In genomic region chr17:31294363-31295214, GRCm38 (mm10) we compare ENCODE assay signal across 10 mouse cellular contexts. TPM values are rescaled to one million over a fixed set of nuclear protein-coding genes. Genes with fewer than 3 reads are reported as not detected.
DNase-seq lines count a peak whose midpoint lies in the region; ATAC-seq and TF ChIP-seq lines count a peak whose summit lies in the region.
"Had no signal": no experiment of that assay in that cellular context is flagged by ENCODE, and none has a peak within 500 bp of the region (broad histone marks: within the 10 kb centered on the region; RNA-seq: fewer than 3 reads in every experiment).

No protein-coding gene starts in this region.

- no peak overlapping the region for H3K9ac ChIP-seq in hindbrain, embryonic 15.5 days
- H3K9ac ChIP-seq: limb, embryonic 15.5 days had no signal

- H3K27ac ChIP-seq in layer of hippocampus, adult 2 months: no peak overlapping the region
- H3K27ac ChIP-seq in hindbrain, embryonic 15.5 days (replicated peaks): no peak overlapping the region
- H3K27ac ChIP-seq: limb, embryonic 15.5 days had no signal

- peak overlapping the region; percentile 94; the same call in 1 of the 2 replicates for H3K4me2 ChIP-seq in hindbrain, embryonic 15.5 days

- peaks cover 30% of the 10 kb centered on the region for H3K4me1 ChIP-seq in hindbrain, embryonic 15.5 days (replicated peaks)

- 87% methylated on average over 15 of the region's 15 CpGs for WGBS in hindbrain, embryonic 15.5 days

- peak; percentile 81 for TF ChIP-seq CTCF in layer of hippocampus, adult 2 months (conservative IDR thresholded peaks at IDR 0.05)

- no peak for DNase-seq in layer of hippocampus, adult 2 months (ENCODE audit: low spot score in 2 of 2)
- no peak for DNase-seq in layer of hippocampus, postnatal 10 days (ENCODE audit: low spot score in 2 of 2)
- DNase-seq in MEL-GATA-1-ER (ENCODE audit: extremely low read depth, low read depth): peak; percentile 60
- DNase-seq in embryo, embryonic 10 days (ENCODE audit: low spot score): no peak
- DNase-seq in cerebellum, adult 11 months: no peak
- no peak for DNase-seq in left cerebral cortex, adult 18-20 months (ENCODE audit: low spot score in 2 of 2)

- H3K27me3 ChIP-seq in hindbrain, embryonic 15.5 days: no peaks in the 10 kb centered on the region

- no peak overlapping the region for H3K4me3 ChIP-seq in layer of hippocampus, adult 2 months
- 0 out of 2 replicates have a peak overlapping the region, but pooled peaks have one; percentile 60 for H3K4me3 ChIP-seq in hindbrain, embryonic 15.5 days
- H3K4me3 ChIP-seq: limb, embryonic 15.5 days had no signal

- H3K36me3 ChIP-seq in hindbrain, embryonic 15.5 days: no peaks in the 10 kb centered on the region
- H3K36me3 ChIP-seq: limb, embryonic 15.5 days had no signal

- no peak for ATAC-seq in hindbrain, embryonic 15.5 days (ENCODE audit: low FRiP score, low read depth)
- ATAC-seq in neutrophil, adult 5-6 weeks (ENCODE audit: extremely low read depth, insufficient number of reproducible peaks, low FRiP score, poor library complexity, severe bottlenecking): peak; percentile 31; the same call in 1 of the 2 replicates

- no peaks in the 10 kb centered on the region for H3K9me3 ChIP-seq in hindbrain, embryonic 15.5 days
- H3K9me3 ChIP-seq: limb, embryonic 15.5 days had no signal

RNA-seq across cellular contexts. Expression of gene Slc37a1, which starts 8.0 kb away (rescaled TPM):
- total RNA-seq in layer of hippocampus, adult 2 months (2021): 10 to 100 TPM in 1 of 2 experiments, 1 to 10 TPM in 1; 8.4 to 11.5 TPM
- total RNA-seq in layer of hippocampus, postnatal 10 days (2021): 1 to 10 TPM; 6.4 to 6.6 TPM
- 9.4 and 13.4 TPM in 2 replicates for polyA plus RNA-seq in hindbrain, embryonic 15.5 days (2015; fragmentation: Nextera tagmentation; extraction: Ambion mirVana)
- 19.5 and 19.6 TPM in 2 replicates for total RNA-seq in neutrophil, adult 5-6 weeks (2017)
- 10 to 100 TPM; 10.2 to 10.7 TPM for total RNA-seq in left cerebral cortex, adult 18-20 months (2021)

RNA-seq across cellular contexts. Expression of gene Rsph1, which starts 17.4 kb away (rescaled TPM):
- total RNA-seq in layer of hippocampus, adult 2 months (2021): 10 to 100 TPM; 11.4 to 15.8 TPM
- total RNA-seq in layer of hippocampus, postnatal 10 days (2021): 10 to 100 TPM; 14.5 to 15.7 TPM
- polyA plus RNA-seq in hindbrain, embryonic 15.5 days (2015; fragmentation: Nextera tagmentation; extraction: Ambion mirVana): 5.9 and 7.5 TPM in 2 replicates
- total RNA-seq in neutrophil, adult 5-6 weeks (2017): 1.4 TPM in 2 replicates
- 10 to 100 TPM; 15.4 to 16.8 TPM for total RNA-seq in left cerebral cortex, adult 18-20 months (2021)
- total RNA-seq: common myeloid progenitor, adult 5-6 weeks had no signal
